Mouse (Mus musculus) stomach, postnatal 0 days (tissue): ENCODE measurements around the gene Chn2.

Experiments
- CTCF ChIP-seq: IDR thresholded peaks from 2 replicates; pipeline ENCODE4 v1.5.1; 2016; ENCODE audit warnings: antibody characterized with exemption, low read depth, mild to moderate bottlenecking, moderate library complexity
- EP300 ChIP-seq: optimal IDR thresholded peaks from 2 replicates; pipeline ENCODE3; 2016; ENCODE audit warnings: antibody characterized with exemption

DNA sequence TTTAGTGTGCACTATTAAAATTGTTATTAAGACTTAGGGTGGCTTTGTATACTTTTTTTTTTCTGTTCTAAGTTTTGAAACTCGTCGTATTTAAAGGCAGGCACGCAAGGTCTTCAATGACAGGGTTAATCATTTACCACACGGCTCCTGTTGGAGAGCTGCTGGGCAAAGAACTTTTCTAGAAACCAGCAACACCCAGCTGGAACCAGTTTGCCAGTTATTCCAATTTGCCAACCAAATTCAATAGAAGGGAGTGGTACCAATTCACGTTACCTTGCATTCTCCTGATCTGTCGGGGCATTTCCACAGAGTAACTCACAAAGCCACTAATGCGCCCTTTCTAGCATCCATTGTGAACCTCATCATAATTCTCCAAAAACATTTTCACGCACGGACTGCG, 290.8 kb downstream of the Chn2 start:
- TF ChIP-seq CTCF: no peak
- no peak for TF ChIP-seq EP300
